Mouse (Mus musculus) gastrocnemius, adult 8-10 months (tissue): ENCODE measurements around the gene Smr3a. TPM values are rescaled to one million over a fixed set of nuclear protein-coding genes. Genes with fewer than 3 reads are reported as not detected.

Experiments used
- DNase-seq, 2 experiments: peaks; one replicate each; pipeline ENCODE4 v3.0.0; 2022; ENCODE audit warnings: low spot score in 2 of 2
- total RNA-seq, 4 experiments: library from RNA; stranded (reverse); gene quantifications; 2 replicates each; pipeline ENCODE4 v1.2.4; 2022

Smr3a gene
- not detected for total RNA-seq

GRCm38 (mm10) chr5:88002249-88002648 is at the start of gene Smr3a:
TSS of gene Smr3a (plus strand) at chr5:88002549.
- no peak for DNase-seq

DNA sequence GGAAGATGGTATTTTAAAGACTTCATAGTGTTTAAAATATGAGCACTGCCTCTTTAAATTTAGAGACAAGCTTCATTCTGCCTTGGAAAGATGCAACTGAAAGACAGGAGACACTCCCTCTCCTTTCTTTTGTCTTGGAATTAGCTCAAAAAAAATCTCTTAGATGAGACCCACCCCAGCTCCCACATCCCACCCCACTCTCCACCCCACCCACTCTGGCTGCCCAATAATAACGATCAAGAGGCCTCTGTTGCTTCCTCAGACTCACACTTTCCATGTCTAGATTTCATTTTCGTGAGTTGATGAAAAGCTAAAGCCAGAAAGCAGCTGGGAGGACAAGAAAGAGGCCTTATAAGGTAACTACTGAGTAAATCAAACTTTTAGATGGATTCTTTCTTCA is 33.1 kb upstream of the Smr3a start, which contains the start of the genes 2310003L06Rik and Gm28434:
2310003L06Rik (plus strand) TSS at position 259 of the 400 bp plus-strand sequence.
Gm28434 (plus strand) TSS at position 317 of the 400 bp plus-strand sequence.
- DNase-seq: no peak

- DNase-seq: no peak
Measured at GRCm38 (mm10) chr5:87979139-87979538, 23.2 kb upstream of the Smr3a start, which contains the start of gene Cabs1. TSS of gene Cabs1 (plus strand) at chr5:87979439.

GRCm38 (mm10) chr5:87982468-87983214 is 19.7 kb upstream of the Smr3a start:
- no peak for DNase-seq

- DNase-seq: no peak
Measured at GRCm38 (mm10) chr5:88005241-88005640, 2.9 kb downstream of the Smr3a start.

Other genes starting within 250 kb of the Smr3a start
- not detected for gene Csn1s2a, start 228.0 kb upstream of the Smr3a start, total RNA-seq
- gene Csn1s2b, start 194.5 kb upstream of the Smr3a start, total RNA-seq: not detected
- not detected for gene Prr27, start 176.9 kb upstream of the Smr3a start, total RNA-seq
- not detected for gene Odam, start 117.5 kb upstream of the Smr3a start, total RNA-seq
- gene Csn3, start 77.0 kb upstream of the Smr3a start, total RNA-seq: not detected
- not detected for gene 2310003L06Rik, start 33.1 kb upstream of the Smr3a start, total RNA-seq
- not detected for gene Gm28434, start 33.0 kb upstream of the Smr3a start, total RNA-seq
- gene Cabs1, start 23.1 kb upstream of the Smr3a start, total RNA-seq: not detected
- not detected for gene Smr2, start 84.0 kb downstream of the Smr3a start, total RNA-seq
- gene Gm11116, start 109.0 kb downstream of the Smr3a start, total RNA-seq: not detected
- not detected for gene Gm11115, start 151.6 kb downstream of the Smr3a start, total RNA-seq